Mouse (Mus musculus) heart, adult 2 months (tissue): Measurements from ENCODE around the gene Ubtd2. TPM values are rescaled to one million over a fixed set of nuclear protein-coding genes. Genes with fewer than 3 reads are reported as not detected.

Experiments
- DNase-seq, 2 experiments: peaks; one replicate each; pipeline ENCODE4 v3.0.0; 2021
- H3K27ac ChIP-seq: fragments of 200-600 bp; 2 replicates; pipeline ENCODE4 v1.8.1; 2022
- H3K27me3 ChIP-seq: fragments of 200-500 bp; 2 replicates; pipeline ENCODE4 v1.6.1; 2012; ENCODE audit warnings: mild to moderate bottlenecking, low read length, inconsistent platforms, mixed read lengths; ENCODE audit not compliant: control insufficient read depth, insufficient read depth
- H3K36me3 ChIP-seq: fragments of 200-500 bp; 2 replicates; pipeline ENCODE4 v1.6.1; 2012; ENCODE audit warnings: low read length, inconsistent platforms; ENCODE audit not compliant: control insufficient read depth, insufficient read depth
- H3K4me1 ChIP-seq: fragments of 200-500 bp; 2 replicates; pipeline ENCODE4 v1.6.1; 2011; ENCODE audit warnings: low read length; ENCODE audit not compliant: control insufficient read depth, insufficient read depth
- H3K4me3 ChIP-seq: fragments of 200-600 bp; 2 replicates; pipeline ENCODE4 v1.8.1; 2022
- H3K79me2 ChIP-seq: fragments of 200-500 bp; replicated peaks from 2 replicates; pipeline ENCODE4 v1.6.1; 2012; ENCODE audit warnings: mild to moderate bottlenecking, inconsistent platforms, low read length, moderate library complexity, mixed read lengths; ENCODE audit not compliant: control insufficient read depth, insufficient read depth
- H3K9ac ChIP-seq: fragments of 200-500 bp; 2 replicates; pipeline ENCODE4 v1.6.1; 2012; ENCODE audit warnings: low read depth, mild to moderate bottlenecking, control low read depth, inconsistent platforms, low read length, mixed read lengths
- CTCF ChIP-seq: fragments of 200-600 bp; IDR thresholded peaks from 2 replicates; pipeline ENCODE4 v1.8.1; 2022; ENCODE audit warnings: antibody characterized with exemption, mild to moderate bottlenecking, moderate library complexity
- EP300 ChIP-seq: fragments of 200-500 bp; IDR thresholded peaks from 2 replicates; pipeline ENCODE4 v1.6.1; 2011; ENCODE audit warnings: low read depth, low read length, control low read depth; ENCODE audit not compliant: insufficient read depth
- POLR2A ChIP-seq: fragments of 200-500 bp; IDR thresholded peaks from 2 replicates; pipeline ENCODE4 v1.6.1; 2011; ENCODE audit warnings: mild to moderate bottlenecking, low read depth, low read length, control low read depth; ENCODE audit not compliant: insufficient read depth
- WGBS: fragments of 180-500 bp; shearing (Covaris S2); methylation state at CpG from one replicate; pipeline ENCODE4 v1.1.7; 2018; 5-methylcytosine and 5-hydroxymethylcytosine counted together
- intact Hi-C: fragments of 180-260 bp; cut with DNase I; formaldehyde crosslinking; loops from one replicate; pipeline ENCODE4 v1.15.1; 2025
- polyA plus RNA-seq: library from polyadenylated mRNA; depleted of rRNA; stranded (reverse); fragments of >200 nt; gene quantifications from 2 replicates; pipeline ENCODE4 v1.2.3, GENCODE M21; 2012
- total RNA-seq, 2 experiments: library from RNA; stranded (reverse); gene quantifications; 2 replicates each; pipeline ENCODE4 v1.2.3; 2021

Gene Ubtd2
- total and polyA plus RNA-seq, 3 experiments = 4.2 to 5.1 (median 4.5) TPM

DNA sequence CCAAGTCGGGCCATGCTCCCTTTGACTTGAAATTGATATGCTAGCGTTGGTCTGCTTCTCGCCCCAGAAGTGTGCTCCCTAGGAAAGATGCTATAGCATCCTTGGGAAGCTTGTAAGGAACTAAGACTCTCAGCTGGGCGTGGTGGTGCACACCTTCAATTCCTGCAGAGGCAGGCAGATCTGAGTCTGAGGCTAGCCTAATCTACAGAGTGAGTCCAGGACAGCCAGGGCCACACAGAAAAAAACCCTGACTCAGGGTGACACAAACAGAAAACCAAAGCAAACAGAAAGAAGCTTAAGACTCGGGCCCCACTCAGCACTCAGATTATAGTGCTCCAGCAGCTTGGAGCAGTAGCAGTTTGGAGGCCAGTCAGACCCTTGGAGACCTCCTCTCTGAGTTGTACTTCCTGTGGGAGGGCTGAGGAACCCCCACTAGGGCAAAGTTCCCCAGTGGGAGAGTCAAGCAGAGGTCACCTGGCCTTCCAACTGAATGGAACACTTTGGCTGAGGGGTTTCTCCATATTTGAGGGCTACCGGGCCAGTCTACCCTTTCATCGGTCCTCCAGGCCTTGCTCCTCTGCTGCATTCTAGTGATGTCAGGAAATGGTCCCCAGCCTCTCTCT, 79.4 kb downstream of the Ubtd2 start:
- WGBS = 40% methylated on average over 7 of the region's 7 CpGs
- Histone ChIP-seq H3K36me3 (no peaks in the 10 kb centered on the region), H3K4me3 (peak overlapping the region; percentile 74), H3K9ac (no peak overlapping the region), H3K27ac (peak overlapping the region; percentile 89), H3K27me3 (no peaks in the 10 kb centered on the region), H3K4me1 (peaks cover 17% of the 10 kb centered on the region), H3K79me2 (no peaks in the 10 kb centered on the region)
- DNase-seq = peak in 1 of 2 experiments; percentile 39
- TF ChIP-seq CTCF (no peak), EP300 (no peak), POLR2A (no peak)
- intact Hi-C loops = loop anchor here (5.0 kb wide), 1 partner anchor 173 kb away; no protein-coding TSS in a partner anchor

DNA sequence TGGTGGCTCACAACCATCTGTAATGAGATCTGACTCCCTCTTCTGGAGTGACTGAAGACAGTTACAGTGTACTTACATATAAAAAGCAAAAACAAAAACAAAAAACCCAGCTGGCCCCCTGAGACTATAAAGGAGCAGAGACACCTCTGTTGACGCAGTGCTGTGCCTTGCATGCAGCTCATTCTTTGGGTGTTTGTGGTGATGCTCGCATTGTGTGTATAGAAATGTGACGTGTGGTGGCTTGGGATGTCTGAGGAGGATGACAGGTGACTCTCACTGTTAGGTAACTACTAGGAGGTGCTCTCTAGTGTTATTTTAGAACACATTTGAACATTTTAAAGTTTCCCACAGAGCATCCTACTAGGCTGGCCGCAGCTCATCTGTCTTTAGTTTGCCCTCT, 80.5 kb downstream of the Ubtd2 start:
- Histone ChIP-seq H3K36me3 (no peaks in the 10 kb centered on the region), H3K27me3 (no peaks in the 10 kb centered on the region), H3K27ac (no peak overlapping the region; the same call in 1 of the 2 replicates), H3K79me2 (no peaks in the 10 kb centered on the region), H3K4me3 (no peak overlapping the region), H3K4me1 (peaks cover 17% of the 10 kb centered on the region), H3K9ac (no peak overlapping the region)
- WGBS = 89% methylated on average over 4 of the region's 4 CpGs
- TF ChIP-seq CTCF (no peak), EP300 (no peak), POLR2A (no peak)
- no peak for DNase-seq
- intact Hi-C loops = no loop called here

DNA sequence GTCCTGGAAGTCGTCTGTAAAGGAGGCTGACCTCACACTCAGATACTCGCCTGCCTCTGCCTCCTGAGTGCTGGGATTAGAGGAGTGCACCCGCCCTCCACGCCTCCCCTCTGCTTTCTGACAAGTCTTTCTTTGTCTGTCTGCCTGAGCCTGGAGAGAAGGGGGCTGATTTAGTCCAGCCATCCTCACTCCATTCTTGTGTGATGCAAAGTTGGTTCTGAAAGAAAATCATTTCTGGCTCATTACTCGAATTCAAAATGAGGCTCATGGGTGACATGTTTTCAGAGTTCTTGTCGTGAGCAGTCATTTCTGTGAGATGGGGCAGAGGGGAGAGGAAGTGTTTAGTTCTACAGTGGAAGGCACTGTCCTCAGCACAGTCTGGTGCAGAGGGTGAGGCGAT, 81.8 kb downstream of the Ubtd2 start:
- H3K4me3 ChIP-seq = no peak overlapping the region
- H3K4me1 ChIP-seq = peaks cover 23% of the 10 kb centered on the region
- TF ChIP-seq EP300 (no peak), POLR2A (no peak), CTCF (no peak)
- no peaks in the 10 kb centered on the region for H3K36me3 ChIP-seq
- H3K27me3 ChIP-seq = no peaks in the 10 kb centered on the region
- peak overlapping the region; percentile 67; the same call in 1 of the 2 replicates for H3K27ac ChIP-seq
- WGBS = 60% methylated on average over 7 of the region's 7 CpGs
- DNase-seq = no peak
- no peaks in the 10 kb centered on the region for H3K79me2 ChIP-seq
- intact Hi-C loops = no loop called here
- no peak overlapping the region for H3K9ac ChIP-seq

DNA sequence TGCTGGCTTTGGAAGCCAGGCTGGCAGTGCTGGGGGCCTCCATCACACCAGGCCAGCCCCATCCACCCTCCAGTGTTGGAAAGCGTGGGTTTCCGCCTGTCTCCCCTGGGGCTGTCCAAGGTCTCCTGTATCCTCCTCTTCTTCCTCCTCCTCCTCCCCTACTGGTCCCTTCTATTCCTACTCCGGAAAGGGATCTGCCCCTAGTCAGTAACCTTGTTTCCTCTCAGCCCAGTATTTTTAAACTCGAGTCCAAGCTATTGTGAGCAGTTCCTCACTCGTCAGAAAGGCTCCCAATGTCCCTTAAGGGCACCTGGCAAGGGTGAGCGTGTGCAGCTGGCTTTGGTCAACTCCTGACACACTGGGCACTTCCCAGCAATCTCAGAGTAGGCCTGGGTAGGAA, 83.3 kb downstream of the Ubtd2 start:
- TF ChIP-seq EP300 (0 out of 2 replicates have a peak, but pooled peaks have one; percentile 8), CTCF (0 out of 2 replicates have a peak, but pooled peaks have one; percentile 9), POLR2A (no peak)
- Histone ChIP-seq H3K36me3 (no peaks in the 10 kb centered on the region), H3K27ac (peak overlapping the region; percentile 67), H3K4me3 (no peak overlapping the region), H3K27me3 (no peaks in the 10 kb centered on the region), H3K9ac (no peak overlapping the region), H3K4me1 (peaks cover 26% of the 10 kb centered on the region), H3K79me2 (no peaks in the 10 kb centered on the region)
- 19% methylated on average over 6 of the region's 6 CpGs for WGBS
- DNase-seq = peak; percentile 65 to 67
- intact Hi-C loops = loop anchor here (2.0 kb wide), 2 partner anchors 16 to 24 kb away; no protein-coding TSS in a partner anchor

DNA sequence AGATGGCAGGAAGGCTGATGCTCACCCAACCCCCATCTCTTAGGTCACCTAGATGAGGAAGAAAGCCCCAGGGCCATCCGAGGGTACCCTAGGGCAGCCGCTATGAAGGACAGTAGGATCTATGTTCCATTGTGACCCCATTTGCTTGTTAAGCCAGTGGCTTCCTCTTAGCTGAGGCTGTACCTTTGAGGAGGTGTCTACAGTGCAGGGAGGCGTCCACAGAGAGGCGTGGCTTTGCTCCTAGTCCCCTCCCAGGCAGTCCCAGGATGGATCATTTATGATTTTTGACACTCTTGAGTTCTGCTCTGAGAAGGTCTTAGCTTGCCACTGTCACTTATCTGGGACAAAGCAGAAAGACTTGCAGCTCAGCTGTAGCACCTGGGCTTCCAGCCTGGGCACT, 83.7 kb downstream of the Ubtd2 start:
- Histone ChIP-seq H3K4me3 (no peak overlapping the region), H3K4me1 (peaks cover 26% of the 10 kb centered on the region), H3K79me2 (no peaks in the 10 kb centered on the region), H3K36me3 (no peaks in the 10 kb centered on the region), H3K27me3 (no peaks in the 10 kb centered on the region), H3K27ac (peak overlapping the region; percentile 67), H3K9ac (no peak overlapping the region)
- no peak for DNase-seq
- no peak for TF ChIP-seq CTCF
- TF ChIP-seq EP300 = no peak
- TF ChIP-seq POLR2A = no peak
- WGBS = 62% methylated on average over 4 of the region's 4 CpGs
- intact Hi-C loops = loop anchor here (2.0 kb wide), 2 partner anchors 16 to 24 kb away; no protein-coding TSS in a partner anchor

DNA sequence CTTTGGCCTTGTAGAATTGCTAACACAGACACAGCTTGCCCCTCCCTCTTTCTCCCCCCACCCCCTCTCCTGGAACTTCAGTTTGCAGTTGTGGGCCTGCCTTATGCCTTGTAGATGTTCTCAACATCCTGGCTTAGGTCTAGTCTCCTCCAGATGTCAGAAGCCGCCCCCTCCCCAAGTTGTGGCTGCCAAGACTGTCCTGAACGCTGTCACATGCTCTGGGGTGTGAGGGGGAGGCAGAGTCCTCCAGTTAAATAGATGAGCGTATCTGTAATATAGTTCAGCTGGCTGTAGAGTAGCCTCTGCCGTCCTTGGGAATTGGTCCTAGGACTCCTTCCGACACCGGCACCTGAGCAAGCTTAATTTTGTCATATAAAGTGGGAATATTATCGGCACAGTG, 84.5 kb downstream of the Ubtd2 start:
- no peak for DNase-seq
- TF ChIP-seq CTCF (no peak), POLR2A (no peak), EP300 (no peak)
- Histone ChIP-seq H3K36me3 (no peaks in the 10 kb centered on the region), H3K4me3 (no peak overlapping the region), H3K4me1 (peaks cover 26% of the 10 kb centered on the region), H3K27me3 (no peaks in the 10 kb centered on the region), H3K9ac (no peak overlapping the region), H3K79me2 (no peaks in the 10 kb centered on the region), H3K27ac (peak overlapping the region; percentile 67)
- intact Hi-C loops = loop anchor here (2.0 kb wide), 2 partner anchors 15 to 23 kb away; no protein-coding TSS in a partner anchor
- WGBS = 67% methylated on average over 7 of the region's 7 CpGs
